Comparison of ENCODE assay signal across 6 mouse cellular contexts in the genomic region with DNA sequence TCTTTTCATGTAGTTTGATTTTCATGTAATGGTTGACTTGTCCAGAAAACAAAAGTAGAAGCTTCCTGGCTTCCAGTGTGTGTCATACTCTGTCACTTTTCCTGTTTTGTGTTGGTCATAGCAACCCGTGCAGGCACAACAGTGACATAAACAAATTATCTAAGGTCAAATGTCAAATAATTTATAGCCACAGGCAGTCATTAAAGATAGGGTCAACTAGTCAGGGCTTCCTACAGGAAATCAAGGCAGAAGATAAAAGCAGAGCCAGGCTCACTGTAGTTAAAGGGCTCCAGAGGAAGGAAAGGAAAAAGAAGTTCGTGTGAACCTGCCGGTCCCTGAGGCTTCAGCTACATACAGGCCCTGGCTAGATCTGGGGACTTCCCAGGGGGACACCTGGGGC.
"Had no signal": no experiment of that assay in that cellular context is flagged by ENCODE, and none has a peak within 500 bp of the region (broad histone marks: within the 10 kb centered on the region; RNA-seq: fewer than 3 reads in every experiment).

No protein-coding gene starts in this region.

- DNase-seq: lung, adult 2 months; lung, postnatal 14 days; lung, postnatal 36 days; right cerebral cortex, postnatal 14 days; thymus, adult 2 months; thymus, postnatal 25 days had no signal
